Comparison of ENCODE assay signal across 8 mouse cellular contexts in genomic region chr10:84759511-84760117, GRCm38 (mm10). TPM values are rescaled to one million over a fixed set of nuclear protein-coding genes. Genes with fewer than 3 reads are reported as not detected.
DNase-seq lines count a peak whose midpoint lies in the region; ATAC-seq and TF ChIP-seq lines count a peak whose summit lies in the region.
"Had no signal": no experiment of that assay in that cellular context is flagged by ENCODE, and none has a peak within 500 bp of the region (broad histone marks: within the 10 kb centered on the region; RNA-seq: fewer than 3 reads in every experiment).

No protein-coding gene starts in this region.

- no peak for TF ChIP-seq POLR2A in lung, adult 2 months (IDR thresholded peaks at IDR 0.05; ENCODE audit: borderline replicate concordance, extremely low read depth, low read depth, low read length)

- WGBS in lung, embryonic 15.5 days, result 8% methylated on average over 16 of the region's 16 CpGs
- WGBS in lung, adult 2 months, result 20% methylated on average over 16 of the region's 16 CpGs
- 13% methylated on average over 16 of the region's 16 CpGs for WGBS in forebrain, embryonic 14.5 days
- WGBS in limb, embryonic 12.5 days, result 3% methylated on average over 16 of the region's 16 CpGs
- 11% methylated on average over 16 of the region's 16 CpGs for WGBS in stomach, embryonic 15.5 days

- DNase-seq in lung, adult 2 months, result no peak
- no peak for DNase-seq in forebrain, embryonic 14.5 days (ENCODE audit: low spot score)
- no peak for DNase-seq in cerebellum, adult 11-12 months

- no peak overlapping the region for H3K27ac ChIP-seq in lung, embryonic 15.5 days
- peak overlapping the region; percentile 27; the same call in 1 of the 2 replicates for H3K27ac ChIP-seq in forebrain, embryonic 14.5 days (ENCODE audit: low read depth, low read length)
- H3K27ac ChIP-seq in limb, embryonic 12.5 days, result no peak overlapping the region
- no peak overlapping the region for H3K27ac ChIP-seq in stomach, embryonic 15.5 days

- ATAC-seq in lung, embryonic 15.5 days (ENCODE audit: borderline replicate concordance, extremely low read depth, low FRiP score, low TSS enrichment), result no peak
- ATAC-seq in forebrain, embryonic 14.5 days, result no peak
- ATAC-seq in limb, embryonic 12.5 days (ENCODE audit: insufficient number of reproducible peaks, insufficient read depth, low FRiP score, low TSS enrichment, low read depth), result no peak; the same call in 1 of the 2 replicates
- ATAC-seq in stomach, embryonic 15.5 days (ENCODE audit: insufficient read depth, low FRiP score, low read depth), result no peak
- ATAC-seq in cerebellum, adult (ENCODE audit: insufficient number of reproducible peaks, low FRiP score, low TSS enrichment), result no peak
- ATAC-seq: activated CD4-positive, CD25-positive, alpha-beta regulatory T cell, adult 4 months had no signal

- H3K36me3 ChIP-seq in lung, embryonic 15.5 days, result no peaks in the 10 kb centered on the region
- no peaks in the 10 kb centered on the region for H3K36me3 ChIP-seq in forebrain, embryonic 14.5 days (ENCODE audit: control insufficient read depth, insufficient read depth, low read length)
- H3K36me3 ChIP-seq in limb, embryonic 12.5 days, result no peaks in the 10 kb centered on the region
- H3K36me3 ChIP-seq in stomach, embryonic 15.5 days, result no peaks in the 10 kb centered on the region

- H3K4me2 ChIP-seq in lung, embryonic 15.5 days, result peak overlapping the region; percentile 53
- peak overlapping the region; percentile 89 for H3K4me2 ChIP-seq in forebrain, embryonic 14.5 days (ENCODE audit: low read length)
- H3K4me2 ChIP-seq in limb, embryonic 12.5 days, result peak overlapping the region; percentile 69
- H3K4me2 ChIP-seq in stomach, embryonic 15.5 days, result peak overlapping the region; percentile 54

- H3K27me3 ChIP-seq in lung, embryonic 15.5 days, result peaks cover 99% of the 10 kb centered on the region
- H3K27me3 ChIP-seq in forebrain, embryonic 14.5 days (replicated peaks; ENCODE audit: control insufficient read depth, insufficient read depth, low read length), result peaks cover 25% of the 10 kb centered on the region
- peaks cover 92% of the 10 kb centered on the region for H3K27me3 ChIP-seq in limb, embryonic 12.5 days
- H3K27me3 ChIP-seq in stomach, embryonic 15.5 days (replicated peaks), result peaks cover 88% of the 10 kb centered on the region

- no peak overlapping the region for H3K9ac ChIP-seq in lung, embryonic 15.5 days
- H3K9ac ChIP-seq in forebrain, embryonic 14.5 days (ENCODE audit: low read length), result peak overlapping the region; percentile 55
- H3K9ac ChIP-seq in limb, embryonic 12.5 days (replicated peaks), result peak overlapping the region; percentile 42; the same call in 1 of the 2 replicates
- H3K9ac ChIP-seq in stomach, embryonic 15.5 days, result no peak overlapping the region

- H3K4me3 ChIP-seq in lung, embryonic 15.5 days, result peak overlapping the region; percentile 25
- no peak overlapping the region for H3K4me3 ChIP-seq in lung, adult 2 months (replicated peaks; ENCODE audit: extremely low read depth, low read depth, low read length)
- H3K4me3 ChIP-seq in forebrain, embryonic 14.5 days (ENCODE audit: low read depth, low read length), result peak overlapping the region; percentile 43
- H3K4me3 ChIP-seq in limb, embryonic 12.5 days (replicated peaks), result peak overlapping the region; percentile 40
- H3K4me3 ChIP-seq in stomach, embryonic 15.5 days (replicated peaks), result peak overlapping the region; percentile 26

- H3K9me3 ChIP-seq in lung, embryonic 15.5 days, result no peaks in the 10 kb centered on the region
- no peaks in the 10 kb centered on the region for H3K9me3 ChIP-seq in forebrain, embryonic 14.5 days (replicated peaks; ENCODE audit: control insufficient read depth, low read length)
- no peaks in the 10 kb centered on the region for H3K9me3 ChIP-seq in limb, embryonic 12.5 days
- no peaks in the 10 kb centered on the region for H3K9me3 ChIP-seq in stomach, embryonic 15.5 days

- no peak for TF ChIP-seq CTCF in lung, adult 2 months (IDR thresholded peaks at IDR 0.05; ENCODE audit: insufficient read depth, low read length)

- H3K4me1 ChIP-seq in lung, embryonic 15.5 days, result peaks cover 39% of the 10 kb centered on the region
- H3K4me1 ChIP-seq in lung, adult 2 months (ENCODE audit: control insufficient read depth, insufficient read depth, low read length), result peaks cover 4% of the 10 kb centered on the region
- peaks cover 28% of the 10 kb centered on the region for H3K4me1 ChIP-seq in forebrain, embryonic 14.5 days (ENCODE audit: control insufficient read depth, insufficient read depth, low read length)
- H3K4me1 ChIP-seq in limb, embryonic 12.5 days (replicated peaks), result peaks cover 49% of the 10 kb centered on the region
- peaks cover 41% of the 10 kb centered on the region for H3K4me1 ChIP-seq in stomach, embryonic 15.5 days

RNA-seq across cellular contexts. Expression of gene Rfx4, which starts 3.8 kb away (rescaled TPM):
- polyA plus RNA-seq in lung, embryonic 15.5 days (2015; fragmentation: Nextera tagmentation; extraction: Ambion mirVana), result not detected in 2 replicates
- 0.05 and 0.13 TPM in 2 replicates for polyA plus RNA-seq in lung, adult 2 months (2012; rRNA removed)
- 8.1 and 9.5 TPM in 2 replicates for polyA plus RNA-seq in forebrain, embryonic 14.5 days (2014; fragmentation: Nextera tagmentation; extraction: Ambion mirVana)
- 1.2 and 1.3 TPM in 2 replicates for polyA plus RNA-seq in limb, embryonic 12.5 days (2016; fragmentation: Nextera tagmentation; extraction: Ambion mirVana)
- 0.04 and 0.08 TPM in 2 replicates for polyA plus RNA-seq in stomach, embryonic 15.5 days (2015; fragmentation: Nextera tagmentation; extraction: Ambion mirVana)
- polyA plus RNA-seq: activated CD4-positive, CD25-positive, alpha-beta regulatory T cell, adult 4 months had no signal

Comparison
In these comparisons a context has a peak if more than half of its experiments do, and no peak if none do; other contexts are left out.
1. H3K9ac ChIP-seq: peak in forebrain, embryonic 14.5 days (single experiment) and limb, embryonic 12.5 days (single experiment); none in lung, embryonic 15.5 days (single experiment) and stomach, embryonic 15.5 days (single experiment).
2. Peak in every context shown above with its lines, with median percentiles within 50 percentile points of each other: H3K4me2 ChIP-seq.